Mouse (Mus musculus) spleen, postnatal 4 days (tissue): ENCODE data around the gene Serinc2.

Experiments used
- DNase-seq, 2 experiments: peaks; one replicate each; pipeline ENCODE4 v3.0.0; 2022; ENCODE audit warnings: low spot score in 2 of 2

Gene Serinc2

DNA sequence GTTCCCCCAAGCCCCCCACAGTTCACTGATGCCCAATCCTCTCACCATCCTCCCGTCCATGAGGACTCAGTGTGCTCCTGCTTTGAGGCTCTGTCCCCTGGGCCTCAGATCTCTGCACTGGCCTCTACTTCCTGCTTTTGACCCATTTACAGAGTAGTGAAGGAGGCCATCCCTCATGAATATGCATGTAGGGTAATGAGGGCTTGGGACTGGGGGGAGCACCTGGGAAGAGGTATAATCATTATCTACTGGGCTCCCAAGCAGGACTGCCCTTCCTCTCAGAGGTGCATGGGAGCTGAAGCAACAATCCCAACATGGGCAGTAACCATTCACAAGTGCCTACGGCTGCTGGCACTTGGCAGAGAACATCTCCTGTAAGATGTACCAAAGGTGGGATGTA is at the start of gene Serinc2:
Gene Serinc2 (minus strand): TSS at position 101 of the 400 bp plus-strand sequence.
- DNase-seq, result no peak

- DNase-seq, result no peak
Measured at GRCm38 (mm10) chr4:130327366-130327765, 48.4 kb upstream of the Serinc2 start.

DNA sequence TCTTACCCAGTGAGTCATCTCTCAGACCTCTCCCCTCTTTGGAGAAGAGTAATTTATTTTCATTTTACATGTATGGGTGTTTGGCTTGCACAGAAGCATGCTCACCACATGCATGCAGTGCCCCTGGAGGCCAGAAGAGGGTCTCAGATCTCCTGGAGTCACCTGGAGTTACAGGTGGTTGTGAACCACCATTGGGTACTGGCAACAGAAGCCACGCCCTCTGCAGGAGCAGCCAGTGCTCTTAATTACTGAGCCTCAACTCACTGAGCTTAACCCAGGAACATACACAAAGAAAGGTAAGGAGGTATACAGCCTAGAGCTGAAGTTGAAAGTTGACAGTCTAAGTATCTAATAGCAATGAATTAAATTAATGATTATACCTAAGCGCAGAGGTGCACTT is 46.4 kb upstream of the Serinc2 start:
- no peak for DNase-seq

GRCm38 (mm10) chr4:130323607-130324006 is 44.6 kb upstream of the Serinc2 start:
- DNase-seq, result no peak

DNA sequence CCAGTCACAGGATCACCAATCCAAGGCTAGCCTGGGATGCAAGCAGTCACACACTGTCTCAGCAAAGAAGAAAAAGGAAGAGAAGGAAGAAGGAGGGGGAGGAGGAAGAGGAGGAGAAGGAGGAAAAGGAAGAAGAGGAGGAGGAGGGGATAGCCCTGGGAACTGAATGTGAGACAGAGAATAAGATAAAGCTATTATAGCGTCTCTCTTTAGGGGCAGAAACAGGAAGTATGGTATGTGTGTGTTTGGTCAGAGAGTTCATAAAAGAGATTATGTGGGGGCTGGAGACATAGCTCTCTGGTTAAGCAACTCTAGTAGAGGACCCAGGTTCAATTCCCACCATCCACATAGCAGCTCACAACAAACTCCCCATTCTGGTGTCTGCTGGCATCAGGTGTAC is 44.2 kb upstream of the Serinc2 start:
- DNase-seq, result no peak

- DNase-seq, result no peak
Measured at GRCm38 (mm10) chr4:130322567-130322966, 43.6 kb upstream of the Serinc2 start.

DNA sequence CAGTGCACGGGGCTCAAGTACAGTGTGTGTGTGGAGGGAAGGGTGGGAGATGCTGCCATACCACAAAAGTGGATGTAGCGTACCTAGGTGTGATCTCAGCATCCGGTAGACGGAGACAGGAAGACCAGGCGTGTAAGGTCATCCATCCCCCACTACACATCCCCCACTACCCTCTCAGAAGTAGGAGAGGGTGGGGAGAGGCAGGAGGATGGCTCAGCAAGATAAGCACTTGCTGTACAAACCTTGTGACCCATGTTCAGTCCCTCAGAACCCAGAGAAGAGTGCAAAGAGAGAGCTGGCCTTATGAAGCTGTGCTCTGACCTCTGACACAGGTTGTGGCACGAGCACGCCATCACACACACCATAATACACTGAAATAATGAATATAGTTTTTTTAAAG is 42.6 kb upstream of the Serinc2 start:
- no peak for DNase-seq

DNA sequence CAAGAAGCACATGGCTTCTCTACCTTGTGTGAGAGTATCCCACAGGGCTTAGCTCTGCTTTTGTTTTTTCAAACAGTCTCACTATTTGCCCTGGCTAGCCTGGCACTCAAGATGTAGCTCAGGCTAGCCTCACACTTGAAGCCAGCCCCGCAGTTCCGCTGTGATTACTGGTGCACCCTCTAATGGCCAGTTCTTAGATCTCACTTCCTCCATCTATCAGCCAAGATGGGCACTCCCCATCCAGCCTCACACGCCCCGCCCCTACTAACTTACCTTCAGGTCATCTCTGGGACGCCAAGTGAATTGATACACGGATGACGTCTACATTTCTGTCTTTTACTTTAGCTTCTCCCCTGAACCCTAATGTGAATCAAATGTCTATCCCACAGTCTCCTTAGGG is 40.6 kb upstream of the Serinc2 start:
- no peak for DNase-seq

DNA sequence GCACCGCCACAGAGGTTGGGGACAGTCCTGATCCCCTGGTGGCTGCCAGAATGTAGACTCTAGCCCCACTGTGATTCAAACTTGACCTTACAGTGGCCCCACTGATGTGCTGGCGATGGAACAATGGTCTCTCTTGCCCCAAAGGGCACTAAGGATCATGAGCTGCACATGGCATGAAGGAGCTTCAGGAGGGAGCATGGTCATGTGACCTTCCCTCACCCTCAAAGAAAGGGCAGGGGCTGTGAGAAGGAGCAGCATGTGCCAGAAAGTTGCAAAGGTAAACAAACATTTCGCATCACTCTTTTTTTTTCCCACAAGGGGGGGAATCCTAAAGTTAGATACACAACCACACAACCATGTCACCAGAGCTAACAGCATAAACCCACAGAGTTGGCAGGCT is 39.1 kb upstream of the Serinc2 start:
- no peak for DNase-seq

- DNase-seq, result no peak
Measured at GRCm38 (mm10) chr4:130316691-130317090, 37.7 kb upstream of the Serinc2 start.

DNA sequence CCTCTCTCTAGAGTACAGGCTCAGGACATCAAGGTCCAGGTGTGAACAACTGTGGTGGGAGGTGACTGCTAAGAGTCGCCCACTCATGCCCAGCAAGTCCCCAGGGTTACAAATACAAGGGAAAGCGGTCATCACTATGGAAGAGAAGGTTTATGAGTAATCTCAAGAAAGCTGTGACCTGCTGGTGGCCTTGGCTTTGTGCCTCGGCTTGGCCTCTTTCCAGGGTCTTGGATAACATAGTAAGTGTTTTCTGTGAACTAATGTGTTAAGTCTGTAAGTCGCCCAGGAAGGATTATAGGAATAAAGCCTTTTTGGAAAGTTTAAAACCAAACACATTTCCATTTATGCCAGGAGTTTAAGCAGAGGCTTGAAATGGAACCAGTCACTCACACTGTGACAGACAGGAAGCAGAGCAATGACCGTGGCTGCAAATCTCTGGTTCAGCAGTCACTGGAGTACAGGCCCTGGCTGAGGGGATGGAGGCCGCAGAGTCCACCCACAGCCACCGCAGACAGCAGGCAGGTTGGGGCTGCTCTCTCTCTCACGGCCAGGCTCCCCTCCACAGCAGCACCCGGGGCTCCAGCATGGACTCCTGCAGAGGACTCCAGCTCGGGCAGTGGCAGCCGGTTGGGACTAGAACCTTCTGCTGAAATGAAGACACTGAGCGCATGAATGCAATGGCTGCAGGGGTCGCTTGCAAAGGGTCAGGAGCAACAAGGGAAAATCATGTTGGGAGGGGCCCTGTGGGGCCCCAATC is 36.9 kb upstream of the Serinc2 start:
- peak in 1 of 2 experiments; percentile 48 for DNase-seq

DNA sequence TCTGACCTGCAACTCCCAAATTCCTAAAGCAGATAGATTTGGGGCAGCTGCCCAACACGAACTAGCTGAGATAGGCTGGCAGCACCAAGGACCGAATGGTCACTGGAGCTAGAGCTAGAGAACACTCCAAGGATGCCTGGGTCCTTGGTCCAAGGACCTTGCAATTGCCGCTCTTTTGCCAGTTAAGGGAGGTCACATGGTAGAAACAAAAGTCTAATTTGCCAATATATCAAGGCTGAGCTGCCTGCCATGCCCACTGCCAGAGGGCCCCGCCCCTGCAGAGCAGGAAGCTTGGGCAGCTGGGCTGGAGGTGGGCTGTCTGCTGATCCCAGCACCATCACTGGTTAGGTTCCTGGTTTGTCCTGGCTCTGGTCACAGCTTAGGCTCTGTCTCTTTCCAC is 34.5 kb upstream of the Serinc2 start:
- DNase-seq, result no peak

DNA sequence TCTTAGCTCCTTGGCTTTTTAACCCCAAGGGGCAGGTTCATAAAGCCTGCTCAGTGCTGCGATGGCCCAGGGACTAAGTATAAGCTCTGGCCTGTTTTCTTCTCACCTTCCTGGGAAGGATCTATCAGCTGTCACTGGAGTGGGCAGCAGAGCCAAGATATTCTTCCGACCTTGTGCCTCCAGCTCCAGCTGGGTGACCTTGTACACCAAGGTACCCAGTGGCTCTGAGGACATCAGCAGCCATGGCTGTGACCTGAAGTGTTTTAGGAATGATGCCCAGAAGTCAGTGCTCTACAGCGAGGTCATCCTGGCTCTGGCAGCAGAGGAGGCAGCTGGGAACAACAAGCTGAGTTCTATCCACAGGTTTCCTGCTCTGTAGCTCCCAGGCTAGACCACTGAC is 33.5 kb upstream of the Serinc2 start:
- no peak for DNase-seq

GRCm38 (mm10) chr4:130309254-130309653 is 30.2 kb upstream of the Serinc2 start:
- peak in 1 of 2 experiments; percentile 61 for DNase-seq

- DNase-seq, result peak in 1 of 2 experiments; percentile 67
Measured at GRCm38 (mm10) chr4:130308231-130309081, 29.5 kb upstream of the Serinc2 start, which contains the start of the genes Fabp3 and Gm10570. Gene Fabp3 (plus strand): TSS chr4:130308595. Gene Gm10570 (minus strand): TSS chr4:130308674.

- peak; percentile 40 to 74 for DNase-seq
Measured at GRCm38 (mm10) chr4:130307851-130308230, 28.8 kb upstream of the Serinc2 start.

DNA sequence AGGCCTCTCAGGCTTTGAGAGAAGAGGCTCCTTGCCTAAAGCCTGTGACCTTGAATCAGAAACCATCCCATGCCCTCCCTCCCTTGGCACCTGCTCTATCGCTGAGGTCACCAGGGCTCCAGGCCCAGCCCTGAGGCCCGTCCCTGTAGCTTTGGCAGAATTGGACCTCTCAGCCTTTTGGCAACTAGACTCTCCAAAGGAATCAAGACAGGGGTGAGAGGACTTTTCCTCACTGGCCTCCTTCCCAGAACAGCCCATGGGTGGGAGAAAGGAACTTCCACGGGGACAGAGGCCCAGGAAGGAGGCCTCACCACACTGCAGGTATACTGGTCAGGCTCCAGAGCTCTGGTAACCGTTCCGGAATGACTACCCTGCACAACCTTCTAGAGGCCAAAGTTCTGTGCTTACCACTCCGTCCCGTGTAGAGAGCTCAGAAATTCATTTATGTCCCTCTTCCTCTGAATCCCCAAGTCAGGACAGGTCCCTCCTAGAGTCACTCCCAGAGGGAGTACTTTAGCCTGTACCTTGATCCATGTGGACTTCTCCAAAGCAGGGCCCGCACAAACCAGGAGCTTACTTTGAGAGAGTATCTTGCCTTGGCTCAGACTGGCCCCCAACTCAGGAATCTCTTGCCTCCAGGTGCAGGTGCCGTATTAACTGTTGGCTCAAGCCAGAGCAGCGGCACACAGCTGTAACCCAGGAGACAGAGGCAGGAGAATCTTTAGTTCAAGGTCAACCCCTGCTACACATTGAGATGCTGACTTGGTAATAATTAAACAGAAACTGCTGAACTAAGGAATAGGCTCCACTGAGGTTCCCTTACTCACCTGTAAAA is 28.0 kb upstream of the Serinc2 start:
- no peak for DNase-seq

DNA sequence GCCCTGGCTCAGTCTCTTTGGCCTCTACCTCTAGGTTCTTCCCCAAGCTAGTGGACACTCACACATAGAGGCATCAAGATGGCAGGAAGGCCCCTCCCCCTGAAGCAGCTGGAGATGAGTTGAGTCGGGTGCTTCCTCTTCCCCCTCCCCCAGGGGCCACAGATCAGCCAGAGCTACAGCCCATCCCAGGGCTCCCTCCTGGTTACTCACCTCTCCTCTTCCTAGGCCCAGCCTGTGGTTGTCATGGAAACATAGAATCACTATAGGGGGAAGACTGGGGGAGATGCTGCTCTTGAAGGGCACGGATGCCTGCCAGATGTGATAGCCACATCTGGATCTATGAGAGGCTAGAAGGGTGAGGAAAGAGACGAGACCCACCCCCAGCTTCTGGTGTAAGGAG is 25.7 kb upstream of the Serinc2 start:
- no peak for DNase-seq

DNA sequence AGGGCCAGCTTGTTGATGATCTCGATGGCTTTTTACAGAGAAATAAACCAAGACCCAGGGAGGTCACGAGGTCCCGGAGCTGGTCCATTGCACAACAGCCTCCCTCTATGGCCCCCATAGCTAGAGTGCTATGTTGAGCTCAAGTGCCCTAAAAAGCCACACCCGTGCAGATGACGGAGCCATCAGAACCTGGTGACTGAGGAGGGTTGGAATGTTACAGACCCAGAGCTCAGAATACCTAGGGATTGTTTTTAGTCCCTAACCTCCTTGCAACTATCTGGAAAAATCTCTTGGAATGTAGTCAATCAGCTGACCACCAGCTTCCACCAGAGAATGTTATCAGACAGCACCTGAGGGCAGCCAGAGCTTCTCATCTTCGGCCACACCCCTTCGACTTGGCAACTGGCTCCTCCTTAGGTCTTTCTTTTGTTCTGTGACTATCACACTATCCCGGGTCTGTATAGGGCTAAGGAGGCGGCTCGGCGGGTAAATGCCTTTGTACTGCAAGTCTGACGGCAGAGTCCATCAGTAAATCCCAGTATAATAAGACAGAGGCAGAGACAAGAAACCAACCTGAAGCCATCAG is 23.4 kb upstream of the Serinc2 start:
- no peak for DNase-seq

DNA sequence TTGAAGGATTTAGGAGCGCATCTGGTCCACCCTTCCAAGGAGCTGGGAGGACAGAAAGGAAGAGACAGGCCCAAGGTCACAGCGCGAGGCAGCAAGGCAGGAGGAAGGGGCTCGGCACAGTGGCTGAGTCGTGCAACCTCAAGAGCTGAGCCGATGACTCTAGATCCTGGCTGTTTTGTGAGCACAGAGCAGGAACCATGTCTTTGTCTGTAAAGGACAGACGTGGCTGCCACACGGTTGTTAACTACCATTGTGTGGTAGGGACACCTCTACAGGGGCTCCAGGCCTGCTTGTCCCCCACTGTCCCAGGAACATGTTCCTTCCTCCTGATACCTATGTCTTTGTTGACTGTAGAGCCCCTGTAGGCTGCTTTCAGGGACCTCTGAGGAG is 20.6 kb upstream of the Serinc2 start:
- DNase-seq, result no peak

DNA sequence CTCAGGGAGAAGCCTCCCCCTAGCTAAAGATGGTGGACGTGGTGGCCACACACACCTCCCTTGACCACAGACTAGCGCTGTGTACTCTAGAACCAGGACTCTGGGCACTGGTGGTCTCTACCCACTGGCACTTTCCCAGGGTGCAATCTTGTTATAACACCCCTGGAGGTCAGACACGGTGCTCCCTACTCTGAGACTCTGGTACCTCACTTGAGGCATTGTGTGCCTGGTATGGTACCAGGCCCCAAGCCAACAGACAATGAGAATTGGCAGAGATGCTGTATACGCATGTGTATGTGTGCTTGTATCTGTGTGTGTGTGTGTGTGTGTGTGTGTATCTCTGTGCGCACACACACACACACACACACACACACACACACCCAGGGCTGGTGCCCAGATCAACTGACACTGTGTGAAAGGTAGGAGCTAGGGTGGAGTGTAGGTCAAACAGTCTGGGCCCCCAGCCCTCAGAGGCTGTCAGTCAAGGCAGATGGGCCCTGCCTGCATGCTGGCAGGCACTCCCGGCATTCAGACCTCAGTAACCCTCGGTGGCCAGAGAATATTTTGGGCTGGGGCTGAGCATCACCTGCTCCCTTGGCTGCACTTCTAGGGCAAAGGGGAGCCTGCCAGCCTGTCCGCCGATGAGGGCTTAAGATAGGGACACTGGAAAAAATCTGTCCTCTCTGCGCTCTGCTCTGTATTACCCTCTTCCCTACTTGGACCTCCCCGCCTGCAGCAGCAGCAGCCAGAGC is 20.0 kb upstream of the Serinc2 start:
- no peak for DNase-seq
